Mouse (Mus musculus) CD4-positive, CD25-positive, alpha-beta regulatory T cell, adult 2 months (primary cell): Measurements from ENCODE around the gene Klhl42.

Experiments used
- DNase-seq: peaks from one replicate; pipeline ENCODE4 v3.0.0-alpha.2; 2012; ENCODE audit warnings: low read depth, low spot score

The Klhl42 gene

GRCm38 (mm10) chr6:147087736-147088135, 3.4 kb upstream of the Klhl42 start:
- no peak for DNase-seq

- DNase-seq, result no peak
Observed at GRCm38 (mm10) chr6:147088517-147088916, 2.7 kb upstream of the Klhl42 start.

- DNase-seq, result no peak
Observed at GRCm38 (mm10) chr6:147090191-147090590, 988 bp upstream of the Klhl42 start.

DNA sequence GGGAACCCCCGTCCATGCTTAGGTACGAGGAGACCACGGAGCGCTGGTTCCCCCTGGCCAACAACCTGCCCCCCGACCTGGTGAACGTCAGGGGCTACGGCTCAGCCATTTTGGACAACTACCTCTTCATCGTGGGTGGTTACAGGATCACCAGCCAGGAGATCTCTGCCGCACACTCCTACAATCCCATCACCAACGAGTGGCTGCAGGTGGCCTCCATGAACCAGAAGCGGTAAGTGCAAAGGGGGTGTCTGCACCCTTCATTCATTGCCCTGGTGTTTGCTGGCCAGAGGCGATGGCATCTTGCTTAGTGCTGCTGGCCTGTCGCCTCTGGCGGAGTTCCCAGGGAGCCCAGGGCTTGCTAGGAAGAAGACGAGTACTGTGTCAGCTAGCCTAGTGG, 957 bp downstream of the Klhl42 start:
- DNase-seq, result no peak

DNA sequence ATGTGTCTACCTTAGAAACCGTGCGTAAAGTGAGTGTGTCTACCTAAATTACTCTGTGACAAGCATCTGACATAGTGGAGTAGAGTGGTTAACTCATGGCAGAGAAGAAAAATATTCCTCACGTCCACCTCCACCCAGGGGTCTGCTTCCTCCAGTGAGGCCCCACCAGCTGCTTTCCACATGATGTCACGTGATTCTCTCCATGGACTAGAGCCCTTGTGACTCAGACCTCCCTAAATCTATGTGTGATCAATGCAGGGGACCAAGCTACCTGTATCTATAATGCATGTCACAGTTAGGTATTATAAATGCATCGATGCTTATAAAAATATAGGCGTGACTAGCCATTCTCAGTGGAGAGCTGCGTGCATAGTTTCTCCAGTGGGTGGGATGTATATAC, 3.6 kb downstream of the Klhl42 start:
- no peak for DNase-seq

DNA sequence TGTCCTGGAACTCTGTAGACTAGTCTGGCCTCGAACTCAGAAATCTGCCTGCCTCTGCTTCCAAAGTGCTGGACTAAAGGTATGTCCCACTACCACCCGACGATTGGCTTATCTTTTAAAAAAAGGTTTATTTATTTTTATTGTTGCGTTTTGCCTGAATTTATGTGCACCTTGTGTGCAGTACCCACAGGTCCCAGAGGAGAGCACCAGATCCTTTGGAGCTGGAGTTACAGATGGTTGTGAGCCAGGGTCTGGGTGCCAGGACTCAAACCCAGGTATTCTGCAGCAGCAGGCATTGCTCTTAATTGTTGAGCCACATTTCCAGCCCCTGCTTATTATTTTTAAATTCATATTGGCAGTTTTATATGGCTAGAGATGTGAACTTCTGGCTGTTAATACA, 4.9 kb downstream of the Klhl42 start:
- no peak for DNase-seq

DNA sequence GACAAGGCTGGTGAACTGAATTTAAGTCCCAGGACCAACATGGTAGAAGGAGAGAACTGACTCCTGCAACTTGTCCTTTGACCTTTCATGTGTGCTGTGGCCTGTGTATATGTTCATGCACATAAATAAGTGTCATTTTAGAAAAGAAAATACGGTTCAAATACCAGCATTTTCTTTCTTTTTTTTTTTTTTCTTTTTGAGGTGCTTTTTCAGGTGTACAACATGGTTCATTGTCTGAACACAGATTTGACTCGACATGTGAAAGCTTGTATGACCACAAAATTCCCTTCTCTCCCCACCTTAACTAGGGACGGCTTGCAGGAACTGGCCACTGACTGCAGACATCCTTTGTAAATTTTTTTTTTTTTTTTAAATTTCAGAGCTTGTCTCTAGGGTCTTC, 5.8 kb downstream of the Klhl42 start:
- DNase-seq, result no peak

DNA sequence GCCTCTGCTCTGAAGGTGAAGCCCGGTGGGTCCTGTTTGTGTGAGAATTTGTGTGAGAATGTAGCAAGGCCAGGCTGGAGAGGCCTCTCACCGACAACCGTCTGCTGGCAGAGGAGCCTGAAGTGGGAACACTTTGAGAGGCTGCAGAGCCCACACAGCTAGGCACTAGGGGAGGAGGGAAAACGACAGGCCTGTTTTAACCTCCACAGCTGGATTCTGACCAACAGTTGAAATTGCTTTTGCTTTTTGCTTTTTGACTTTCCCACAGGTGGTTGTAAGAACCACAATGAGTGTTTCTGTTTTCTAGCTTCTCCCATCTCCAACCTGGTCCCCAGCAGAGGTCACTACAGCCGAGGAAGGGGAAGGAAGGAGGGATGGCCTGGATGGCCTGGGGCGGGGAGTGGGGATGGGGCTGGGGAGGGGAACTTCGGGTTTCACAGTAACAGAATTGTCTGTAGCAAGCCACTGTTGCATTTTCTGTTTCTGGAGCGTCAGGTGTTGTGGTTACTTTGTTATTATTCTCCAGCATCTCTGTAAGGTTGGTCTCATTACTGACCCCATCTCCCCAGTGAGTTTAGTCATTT, 6.3 kb downstream of the Klhl42 start:
- no peak for DNase-seq

GRCm38 (mm10) chr6:147099458-147100277, 8.5 kb downstream of the Klhl42 start:
- peak; percentile 74 for DNase-seq

DNA sequence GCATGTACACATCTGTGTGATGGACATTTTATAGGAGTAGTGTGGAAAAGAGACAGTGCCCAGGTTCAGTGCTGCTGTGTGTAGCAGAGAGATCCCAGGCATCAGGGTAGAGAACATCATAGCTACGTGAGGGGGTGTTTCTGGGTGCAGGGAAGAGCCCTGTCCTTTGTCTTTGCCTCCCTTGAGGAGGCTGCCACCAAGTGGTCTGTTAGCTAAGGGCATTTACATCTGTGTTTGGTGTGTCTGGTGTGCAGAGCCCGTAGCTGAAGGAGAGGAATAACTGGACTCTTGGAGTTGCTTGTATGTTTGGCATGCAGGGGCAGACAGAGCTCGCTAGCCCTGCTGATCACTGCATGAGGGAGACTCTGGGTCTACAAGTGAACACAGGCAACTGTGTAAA, 11.1 kb downstream of the Klhl42 start:
- DNase-seq, result peak; percentile 51

DNA sequence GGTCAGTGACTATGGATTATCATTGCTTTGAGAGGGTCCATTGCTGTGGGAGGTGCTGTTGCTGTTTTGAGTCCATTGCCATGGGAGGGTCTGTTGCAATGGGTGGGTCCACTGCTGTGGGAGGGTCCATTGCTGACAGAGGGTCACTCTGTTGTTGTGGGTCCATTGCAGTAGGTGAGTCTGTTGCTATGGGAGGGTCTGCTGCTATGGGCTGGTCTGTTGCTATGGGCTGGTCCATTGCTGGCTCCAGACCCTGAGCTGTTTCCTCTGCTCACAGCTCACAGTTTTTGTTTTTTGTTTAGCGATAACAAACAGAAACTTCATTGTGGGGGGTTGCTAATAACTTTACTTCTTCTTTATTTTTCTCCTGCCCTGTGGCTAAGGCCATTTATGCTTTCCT, 14.3 kb downstream of the Klhl42 start:
- DNase-seq, result no peak

DNA sequence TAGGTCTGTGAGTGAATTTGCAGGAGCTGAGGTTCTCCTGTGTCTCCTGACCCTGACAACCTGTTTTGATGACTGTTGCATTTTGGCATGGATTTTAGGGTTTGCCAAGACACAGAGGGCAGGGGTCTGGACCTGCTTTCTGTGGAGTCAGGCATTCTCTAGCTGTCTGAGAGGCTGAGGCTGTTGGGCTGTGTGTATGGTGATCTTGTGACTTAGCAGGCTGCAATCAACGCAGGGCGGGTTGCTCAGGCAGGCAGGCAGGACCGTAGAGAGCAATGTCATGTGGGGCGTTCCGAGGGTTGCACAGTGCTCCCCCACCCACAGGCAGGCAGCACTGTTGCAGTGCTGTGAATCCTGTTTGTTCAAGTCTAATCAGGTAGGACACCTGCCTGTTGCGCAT, 15.5 kb downstream of the Klhl42 start:
- no peak for DNase-seq

DNA sequence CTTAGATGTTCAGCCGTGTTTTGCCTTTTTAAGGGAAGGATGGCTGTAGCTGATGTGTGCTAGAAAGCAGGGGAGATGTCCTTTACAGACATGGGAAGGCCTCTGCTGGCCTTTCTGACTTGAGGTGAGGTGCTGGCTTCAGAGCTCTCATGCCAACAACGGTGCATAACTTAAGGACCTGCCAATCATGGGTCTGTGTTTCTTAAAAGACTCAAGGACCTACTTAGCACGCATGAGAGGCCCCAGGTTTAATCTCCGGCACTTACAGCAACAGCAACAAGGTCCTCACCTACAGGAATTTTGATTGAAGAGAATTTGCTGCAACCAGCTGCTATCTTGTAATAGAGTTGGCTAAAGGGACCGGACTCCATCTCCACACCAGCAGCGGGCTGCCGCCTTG, 18.1 kb downstream of the Klhl42 start:
- DNase-seq, result no peak

DNA sequence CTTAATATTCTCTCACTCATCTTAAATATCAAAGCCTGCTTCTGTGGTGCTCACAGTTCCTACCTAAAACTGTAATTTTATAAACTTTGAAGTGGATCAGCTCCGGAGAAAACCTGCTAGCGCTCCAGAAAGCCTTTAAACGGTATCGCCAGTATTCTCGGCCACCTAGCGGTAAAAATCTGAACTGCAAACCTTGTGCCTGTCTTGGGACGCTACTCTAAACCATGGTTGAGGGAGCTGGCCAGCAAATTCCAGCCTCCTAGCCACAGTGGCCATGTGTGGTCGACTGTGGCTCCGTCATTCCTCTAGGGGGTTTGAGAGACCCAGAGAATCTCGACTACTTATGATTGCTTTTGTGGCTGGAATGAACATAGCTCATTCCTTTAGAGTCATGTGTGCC, 25.4 kb downstream of the Klhl42 start:
- DNase-seq, result peak; percentile 80

GRCm38 (mm10) chr6:147117764-147118163, 26.6 kb downstream of the Klhl42 start:
- DNase-seq, result no peak

DNA sequence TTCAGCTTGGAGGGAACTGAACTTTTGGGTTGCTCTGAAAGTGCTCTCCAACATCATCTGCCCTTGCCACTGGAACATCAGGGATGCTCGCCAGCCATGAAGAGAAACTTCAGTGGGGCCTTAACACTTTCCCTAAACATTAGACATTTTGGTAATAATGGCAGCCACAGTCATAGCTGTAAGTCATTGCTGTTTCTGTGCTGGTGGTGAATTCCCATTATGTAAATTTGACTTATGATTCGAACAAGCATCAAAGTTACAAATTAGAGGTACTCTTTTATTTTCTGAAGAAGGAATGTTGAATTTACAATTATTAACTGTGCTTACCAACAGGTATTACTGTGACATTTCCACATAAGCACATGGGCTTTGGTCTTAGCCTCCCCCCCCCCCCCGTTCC, 27.0 kb downstream of the Klhl42 start:
- no peak for DNase-seq

DNA sequence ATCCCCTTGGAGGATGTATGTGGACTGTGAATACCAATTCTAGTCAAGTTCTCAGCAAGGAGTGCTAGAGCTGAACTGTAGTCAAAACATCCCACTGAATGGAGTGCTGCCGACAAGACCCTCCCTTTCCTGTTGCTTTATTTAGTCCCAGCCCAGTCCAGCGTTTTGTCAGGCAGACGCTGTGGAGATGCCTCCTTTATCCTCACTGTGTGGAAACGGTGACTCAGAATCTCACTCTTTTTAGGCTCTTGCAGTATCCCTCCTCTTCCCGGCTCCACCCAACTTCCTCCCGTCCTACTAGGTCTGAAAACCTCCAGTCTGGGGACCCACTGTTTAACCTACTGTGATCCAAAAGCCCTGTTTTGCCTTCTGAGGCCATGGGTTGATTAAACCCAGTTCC, 30.1 kb downstream of the Klhl42 start:
- no peak for DNase-seq

DNA sequence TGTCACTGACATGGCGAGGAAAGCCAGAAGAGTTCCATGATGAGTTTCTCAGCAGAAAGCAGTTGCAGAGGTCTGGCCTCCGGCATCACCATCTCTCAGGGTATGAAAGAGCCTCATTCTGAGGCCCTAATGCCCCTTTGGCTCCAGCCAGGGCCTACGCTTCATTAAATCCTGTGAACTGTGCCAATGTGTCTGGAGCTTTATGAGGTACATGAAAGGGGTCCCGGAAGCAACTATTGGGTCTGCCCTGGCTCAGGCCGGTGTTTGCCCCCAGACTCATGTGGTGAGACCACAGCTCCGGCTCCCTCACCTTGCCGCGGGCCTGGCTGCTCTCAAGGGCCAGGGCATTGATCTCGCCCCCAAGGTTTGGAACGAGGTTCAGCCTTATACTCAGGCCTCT, 36.1 kb downstream of the Klhl42 start:
- DNase-seq, result no peak

DNA sequence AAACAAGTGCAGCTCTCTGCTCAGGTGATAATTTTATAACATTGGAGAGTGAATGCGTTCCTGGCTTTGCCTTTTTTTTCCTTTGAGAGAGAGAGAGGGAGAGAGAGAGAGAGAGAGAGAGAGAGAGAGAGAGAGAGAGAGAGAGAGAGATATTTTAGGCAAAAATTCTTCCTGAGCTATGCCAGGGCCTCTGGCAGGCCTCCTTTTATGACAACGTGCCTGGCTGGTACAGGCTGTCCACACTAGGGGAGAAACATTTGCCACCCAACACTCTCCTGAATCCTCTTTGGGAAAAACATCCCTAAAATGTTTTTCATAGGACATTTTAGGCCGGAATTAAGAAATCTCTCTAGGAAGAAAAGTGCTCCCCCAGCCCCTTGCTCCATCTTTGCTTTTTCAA, 47.1 kb downstream of the Klhl42 start:
- no peak for DNase-seq

GRCm38 (mm10) chr6:147140600-147141154, 49.5 kb downstream of the Klhl42 start:
- no peak for DNase-seq

DNA sequence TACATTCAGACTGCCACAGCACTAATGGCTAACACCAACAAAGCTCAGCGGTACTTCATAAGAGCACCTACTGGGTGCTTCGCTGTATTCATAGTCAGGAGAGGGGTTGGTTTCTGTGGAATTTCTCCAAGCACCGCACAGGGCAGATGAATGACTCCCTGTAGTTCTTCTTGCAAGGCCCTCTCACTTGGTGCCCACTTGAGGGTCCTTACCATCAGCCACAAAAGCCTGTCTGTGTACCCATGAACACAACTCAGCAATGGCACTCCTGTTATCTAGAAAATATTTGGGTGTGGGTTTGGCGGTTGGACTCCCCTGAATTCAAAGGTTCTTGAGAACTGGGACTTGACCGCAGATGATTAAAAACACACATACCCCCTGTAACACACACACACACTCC, 53.5 kb downstream of the Klhl42 start:
- DNase-seq, result no peak

- DNase-seq, result no peak
Observed at GRCm38 (mm10) chr6:147145277-147145676, 54.1 kb downstream of the Klhl42 start.

- DNase-seq, result no peak
Observed at GRCm38 (mm10) chr6:147145753-147146152, 54.6 kb downstream of the Klhl42 start.
